Mouse (Mus musculus) lung, postnatal 0 days (tissue): ENCODE measurements around the gene Antxr1. TPM values are rescaled to one million over a fixed set of nuclear protein-coding genes. Genes with fewer than 3 reads are reported as not detected.

Source experiments
- ATAC-seq: fragments of 200-750 bp; cut with Nextera tagmentation; 2 replicates; pipeline ENCODE4 v1.8.0; 2017; ENCODE audit warnings: moderate library complexity
- DNase-seq: peaks from one replicate; pipeline ENCODE4 v3.0.0-alpha.2; 2016; ENCODE audit warnings: low spot score
- H3K27ac ChIP-seq: fragments of 300-500 bp; sonication (generic); 2 replicates; pipeline ENCODE4 v1.5.1; 2014; ENCODE audit warnings: antibody characterized with exemption, mild to moderate bottlenecking, low read length, mixed read lengths
- H3K27me3 ChIP-seq: fragments of 300-500 bp; sonication (generic); replicated peaks from 2 replicates; pipeline ENCODE4 v1.6.1; 2014; ENCODE audit warnings: low read length, mixed read lengths; ENCODE audit not compliant: insufficient read depth
- H3K36me3 ChIP-seq: fragments of 300-500 bp; sonication (generic); 2 replicates; pipeline ENCODE4 v1.6.1; 2014; ENCODE audit warnings: low read length, mixed read lengths; ENCODE audit not compliant: insufficient read depth
- H3K4me1 ChIP-seq: fragments of 300-500 bp; sonication (generic); 2 replicates; pipeline ENCODE4 v1.6.1; 2014; ENCODE audit warnings: antibody characterized with exemption, low read depth, low read length, mixed read lengths; ENCODE audit not compliant: insufficient read depth
- H3K4me2 ChIP-seq: fragments of 300-500 bp; sonication (generic); replicated peaks from 2 replicates; pipeline ENCODE4 v1.6.1; 2014; ENCODE audit warnings: low read depth, mild to moderate bottlenecking, low read length, moderate library complexity, mixed read lengths
- H3K4me3 ChIP-seq: fragments of 300-500 bp; sonication (generic); 2 replicates; pipeline ENCODE4 v1.5.1; 2014; ENCODE audit warnings: low read depth, low read length
- H3K9ac ChIP-seq: fragments of 300-500 bp; sonication (generic); replicated peaks from 2 replicates; pipeline ENCODE4 v1.6.1; 2014; ENCODE audit warnings: low read depth, mild to moderate bottlenecking
- H3K9me3 ChIP-seq: fragments of 300-500 bp; sonication (generic); 2 replicates; pipeline ENCODE4 v1.6.1; 2016; ENCODE audit warnings: low read length, mixed read lengths
- CTCF ChIP-seq: IDR thresholded peaks from 2 replicates; pipeline ENCODE4 v1.5.1; 2016; ENCODE audit warnings: antibody characterized with exemption, mild to moderate bottlenecking
- EP300 ChIP-seq: IDR thresholded peaks from 2 replicates; pipeline ENCODE4 v1.6.1; 2016; ENCODE audit warnings: antibody characterized with exemption, mild to moderate bottlenecking, control low read depth
- WGBS: fragments of 180-500 bp; shearing (Covaris S2); extraction: QIAGEN DNeasy Blood & Tissue Kit; methylation state at CpG from one replicate; pipeline ENCODE4 v1.1.7; 2014; 5-methylcytosine and 5-hydroxymethylcytosine counted together
- polyA plus RNA-seq: library from polyadenylated mRNA; unstranded; fragments of >200 nt; fragmentation: Nextera tagmentation; extraction: Ambion mirVana; gene quantifications from 2 replicates; pipeline ENCODE4 v1.2.1, GENCODE M21; 2015

Antxr1 gene
- polyA plus RNA-seq, 1 experiment from 2014 or later: 11.7 TPM

GRCm38 (mm10) chr6:87104123-87104796 is 231.4 kb downstream of the Antxr1 start, which contains the start of gene D6Ertd527e:
D6Ertd527e (plus strand) TSS chr6:87104746.
- Histone ChIP-seq H3K4me3 (no peak within 1 kb of the TSS), H3K4me2 (no peak within 1 kb of the TSS), H3K9me3 (no peaks in the 10 kb centered on the region), H3K9ac (no peak within 1 kb of the TSS), H3K27me3 (no peaks in the 10 kb centered on the region), H3K4me1 (peaks cover 13% of the 10 kb centered on the region), H3K27ac (no peak within 1 kb of the TSS), H3K36me3 (no peaks in the 10 kb centered on the region)
- no peak for TF ChIP-seq EP300
- TF ChIP-seq CTCF: no peak
- ATAC-seq (no peak), DNase-seq (no peak)
- WGBS: 79% methylated on average over 11 of the region's 11 CpGs

- Histone ChIP-seq H3K4me3 (no peak overlapping the region), H3K9ac (no peak overlapping the region), H3K36me3 (no peaks in the 10 kb centered on the region), H3K27ac (no peak overlapping the region), H3K9me3 (no peaks in the 10 kb centered on the region), H3K27me3 (no peaks in the 10 kb centered on the region), H3K4me2 (no peak overlapping the region), H3K4me1 (peaks cover 13% of the 10 kb centered on the region)
- TF ChIP-seq EP300: no peak
- no peak for TF ChIP-seq CTCF
- DNase-seq: no peak
- no peak for ATAC-seq
- WGBS: 91% methylated on average over 1 of the region's 1 CpGs
Observed at GRCm38 (mm10) chr6:87103314-87103713, 232.3 kb downstream of the Antxr1 start.

- no peak for ATAC-seq
- Histone ChIP-seq H3K9ac (no peak overlapping the region), H3K27me3 (no peaks in the 10 kb centered on the region), H3K4me2 (no peak overlapping the region), H3K36me3 (no peaks in the 10 kb centered on the region), H3K9me3 (no peaks in the 10 kb centered on the region), H3K4me3 (no peak overlapping the region), H3K4me1 (peaks cover 13% of the 10 kb centered on the region), H3K27ac (no peak overlapping the region)
- WGBS: 35% methylated on average over 7 of the region's 7 CpGs
- no peak for TF ChIP-seq EP300
- TF ChIP-seq CTCF: no peak
- DNase-seq: peak; percentile 38
Observed at GRCm38 (mm10) chr6:87102421-87102911, 233.2 kb downstream of the Antxr1 start.

- Histone ChIP-seq H3K9ac (no peak overlapping the region), H3K4me2 (no peak overlapping the region), H3K27me3 (no peaks in the 10 kb centered on the region), H3K4me3 (no peak overlapping the region), H3K9me3 (no peaks in the 10 kb centered on the region), H3K4me1 (peaks cover 13% of the 10 kb centered on the region), H3K36me3 (no peaks in the 10 kb centered on the region), H3K27ac (no peak overlapping the region)
- no peak for ATAC-seq
- 18% methylated on average over 4 of the region's 4 CpGs for WGBS
- TF ChIP-seq CTCF: no peak
- TF ChIP-seq EP300: no peak
- DNase-seq: peak; percentile 8
Observed at GRCm38 (mm10) chr6:87101955-87102353, 233.7 kb downstream of the Antxr1 start.

GRCm38 (mm10) chr6:87101281-87101954 is 234.2 kb downstream of the Antxr1 start:
- peak overlapping the region; percentile 66 for H3K4me2 ChIP-seq
- peaks cover 13% of the 10 kb centered on the region for H3K4me1 ChIP-seq
- 10% methylated on average over 11 of the region's 12 CpGs for WGBS
- peak; percentile 55 for ATAC-seq
- H3K27me3 ChIP-seq: no peaks in the 10 kb centered on the region
- DNase-seq: peak; percentile 92
- no peak overlapping the region for H3K27ac ChIP-seq
- no peaks in the 10 kb centered on the region for H3K9me3 ChIP-seq
- H3K36me3 ChIP-seq: no peaks in the 10 kb centered on the region
- no peak for TF ChIP-seq EP300
- peak; percentile 87 for TF ChIP-seq CTCF
- H3K9ac ChIP-seq: no peak overlapping the region
- peak overlapping the region; percentile 24 for H3K4me3 ChIP-seq

GRCm38 (mm10) chr6:87100297-87101020 is 235.2 kb downstream of the Antxr1 start:
- Histone ChIP-seq H3K9me3 (no peaks in the 10 kb centered on the region), H3K36me3 (no peaks in the 10 kb centered on the region), H3K4me3 (no peak overlapping the region), H3K4me1 (peaks cover 13% of the 10 kb centered on the region), H3K4me2 (no peak overlapping the region), H3K9ac (no peak overlapping the region), H3K27ac (peak overlapping the region; percentile 43), H3K27me3 (no peaks in the 10 kb centered on the region)
- TF ChIP-seq CTCF: no peak
- no peak for TF ChIP-seq EP300
- peak; percentile 28; the same call in 1 of the 2 replicates for ATAC-seq
- DNase-seq: peak; percentile 9
- WGBS: 63% methylated on average over 9 of the region's 9 CpGs
